Mouse (Mus musculus) forebrain, embryonic 15.5 days (tissue): ENCODE results near the gene Rimbp3. TPM values are rescaled to one million over a fixed set of nuclear protein-coding genes. Genes with fewer than 3 reads are reported as not detected.

Experiments
- polyA plus RNA-seq: library from polyadenylated mRNA; unstranded; fragments of >200 nt; fragmentation: Nextera tagmentation; extraction: Ambion mirVana; gene quantifications from 2 replicates; pipeline ENCODE4 v1.2.1, GENCODE M21; 2015

Rimbp3 gene
- polyA plus RNA-seq, 1 experiment from 2014 or later = 1.7 TPM

Other genes starting within 250 kb of the Rimbp3 start
- 186 and 193 TPM in 2 replicates for gene Mapk1, start 225.2 kb upstream of the Rimbp3 start, polyA plus RNA-seq
- gene Ypel1, start 138.9 kb upstream of the Rimbp3 start, polyA plus RNA-seq = 181 and 183 TPM in 2 replicates
- gene Ppil2, start 97.3 kb upstream of the Rimbp3 start, polyA plus RNA-seq = 161 and 162 TPM in 2 replicates
- 27.1 and 30.1 TPM in 2 replicates for gene 2610318N02Rik, start 83.4 kb upstream of the Rimbp3 start, polyA plus RNA-seq
- 43.4 and 47.2 TPM in 2 replicates for gene Sdf2l1, start 76.2 kb upstream of the Rimbp3 start, polyA plus RNA-seq
- gene Ydjc, start 64.0 kb upstream of the Rimbp3 start, polyA plus RNA-seq = 23.1 and 26.3 TPM in 2 replicates
- 1.3 TPM in 2 replicates for gene Ccdc116, start 61.4 kb upstream of the Rimbp3 start, polyA plus RNA-seq
- gene Ube2l3, start 6.0 kb upstream of the Rimbp3 start, polyA plus RNA-seq = 307 and 318 TPM in 2 replicates
- 8.6 and 8.8 TPM in 2 replicates for gene Hic2, start 25.0 kb downstream of the Rimbp3 start, polyA plus RNA-seq
- gene Tmem191c, start 67.5 kb downstream of the Rimbp3 start, polyA plus RNA-seq = 23.6 and 24.0 TPM in 2 replicates
- gene Serpind1, start 122.8 kb downstream of the Rimbp3 start, polyA plus RNA-seq = 1.0 and 1.8 TPM in 2 replicates
- 23.5 and 27.0 TPM in 2 replicates for gene Snap29, start 197.4 kb downstream of the Rimbp3 start, polyA plus RNA-seq
- 56.1 and 58.9 TPM in 2 replicates for gene Pi4ka, start 197.7 kb downstream of the Rimbp3 start, polyA plus RNA-seq
- 117 and 120 TPM in 2 replicates for gene Crkl, start 243.4 kb downstream of the Rimbp3 start, polyA plus RNA-seq